Mouse (Mus musculus): ENCODE measurements around the gene Sipa1l3. TPM values are rescaled to one million over a fixed set of nuclear protein-coding genes. Genes with fewer than 3 reads are reported as not detected.

The Sipa1l3 gene
- polyA plus RNA-seq (2017; shearing (Covaris generic)): 10 to 100 TPM; 11.1 to 14.5 TPM

GRCm38 (mm10) chr7:29518421-29519210 lies at the start of gene Sipa1l3:
TSS of gene Sipa1l3 (minus strand) at chr7:29518641.

DNA sequence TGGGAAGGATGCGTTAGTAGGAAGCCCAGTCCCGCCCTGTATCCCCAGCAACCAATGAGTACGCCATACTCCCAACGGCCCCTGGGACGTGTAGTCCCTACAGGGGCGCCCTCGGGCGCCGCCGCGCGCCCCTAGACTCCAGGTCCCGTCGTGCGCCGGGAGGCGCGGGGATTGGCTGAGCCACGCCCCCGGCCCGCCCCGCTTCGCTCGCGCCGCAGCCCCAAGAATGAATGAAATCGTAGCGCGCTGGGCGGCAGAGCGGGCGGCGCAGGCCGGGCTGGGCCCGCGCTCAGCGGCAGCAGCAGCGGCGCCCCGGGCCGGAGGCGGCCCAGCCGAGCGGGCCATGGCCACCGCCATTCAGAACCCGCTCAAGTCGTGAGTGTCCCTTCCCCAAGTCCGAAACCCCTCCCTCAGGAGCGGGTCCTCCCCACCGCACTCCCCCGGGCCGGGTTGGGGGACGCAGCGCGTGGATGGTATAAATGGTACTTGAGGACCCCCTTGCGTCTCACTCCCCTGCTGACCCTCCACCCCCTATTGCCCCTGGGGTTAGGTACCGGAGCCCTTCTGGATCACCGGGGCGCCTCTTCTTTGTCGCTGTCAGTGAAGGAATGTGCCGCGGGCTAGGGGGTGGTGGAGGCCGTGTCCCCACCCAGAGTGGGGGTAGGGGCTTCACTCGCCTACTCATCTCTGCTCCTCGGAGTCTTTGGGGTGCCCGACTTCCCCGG lies 214.5 kb downstream of the Sipa1l3 start, which contains the start of gene Dpf1:
Gene Dpf1, plus strand, starts transcription at position 214 of the 725 bp plus-strand sequence.

GRCm38 (mm10) chr7:29288942-29289638 lies 229.4 kb downstream of the Sipa1l3 start, which contains the start of gene Ppp1r14a:
TSS of gene Ppp1r14a (plus strand) at chr7:29289308.

GRCm38 (mm10) chr7:29281201-29282073 lies 237.0 kb downstream of the Sipa1l3 start, which contains the start of gene Spint2:
TSS of gene Spint2 (minus strand) at chr7:29281912.

Other genes starting within 250 kb of the Sipa1l3 start
- gene Spint2, start 236.7 kb downstream of the Sipa1l3 start, polyA plus RNA-seq (2017; shearing (Covaris generic)): 100 to 1,000 TPM; 215 to 221 TPM
- gene Ppp1r14a, start 229.3 kb downstream of the Sipa1l3 start, polyA plus RNA-seq (2017; shearing (Covaris generic)): 1 to 10 TPM in 1 of 2 experiments, not detected in 1; 1.4 TPM
- under 1 TPM in 1 of 2 experiments, not detected in 1; 0.06 TPM for gene Dpf1, start 214.7 kb downstream of the Sipa1l3 start, polyA plus RNA-seq (2017; shearing (Covaris generic))
- 1 to 10 TPM in 1 of 2 experiments, under 1 TPM in 1; 0.08 to 1.5 TPM for gene Catsperg2, start 208.4 kb upstream of the Sipa1l3 start, polyA plus RNA-seq (2017; shearing (Covaris generic))
- gene Zfp84, start 249.9 kb upstream of the Sipa1l3 start, polyA plus RNA-seq (2017; shearing (Covaris generic)): 10 to 100 TPM; 17.1 to 17.3 TPM

Data from inflammation-experienced regulatory T-cells (primary cell).